Mouse (Mus musculus): ENCODE measurements around the gene Etfdh.

Gene Etfdh

DNA sequence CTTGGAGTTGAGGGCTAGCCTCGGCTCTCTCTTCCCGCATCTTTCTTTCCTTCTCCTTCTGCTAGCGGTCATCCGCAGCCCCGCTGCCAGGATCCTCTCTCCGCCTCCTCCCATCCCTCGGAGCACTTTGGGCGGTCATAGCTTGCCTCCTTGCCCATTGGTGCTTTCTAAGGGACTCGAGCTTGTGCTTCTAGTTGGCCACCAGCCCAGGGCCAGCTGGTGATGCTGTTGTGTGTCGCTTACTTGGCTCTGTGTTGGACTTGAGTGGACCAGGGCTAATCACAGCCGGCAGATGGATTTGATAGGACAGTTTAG is at the start of gene Etfdh:
Etfdh (minus strand) TSS at position 85 of the 315 bp plus-strand sequence.
- 2% methylated on average over 11 of the region's 11 CpGs for WGBS

DNA sequence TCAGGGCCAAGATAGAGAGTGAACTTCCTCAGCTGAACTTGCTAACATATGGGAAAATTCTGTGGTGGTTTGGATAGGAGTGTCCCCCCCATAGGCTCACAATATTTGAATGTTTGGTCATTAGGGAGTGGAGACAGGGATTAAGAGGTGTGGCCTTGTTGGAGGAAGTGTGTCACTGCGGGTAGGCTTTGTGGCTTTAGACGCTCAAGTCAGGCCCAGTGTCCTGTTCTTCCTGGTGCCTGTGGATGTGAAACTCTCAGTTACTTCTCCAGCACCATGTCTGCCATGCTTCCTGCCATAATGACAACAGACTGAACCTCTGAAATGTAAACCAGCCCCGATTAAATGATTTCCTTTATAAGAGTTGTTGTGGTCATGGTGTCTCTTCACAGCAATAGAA is 47.1 kb upstream of the Etfdh start:
- 87% methylated on average over 3 of the region's 3 CpGs for WGBS

DNA sequence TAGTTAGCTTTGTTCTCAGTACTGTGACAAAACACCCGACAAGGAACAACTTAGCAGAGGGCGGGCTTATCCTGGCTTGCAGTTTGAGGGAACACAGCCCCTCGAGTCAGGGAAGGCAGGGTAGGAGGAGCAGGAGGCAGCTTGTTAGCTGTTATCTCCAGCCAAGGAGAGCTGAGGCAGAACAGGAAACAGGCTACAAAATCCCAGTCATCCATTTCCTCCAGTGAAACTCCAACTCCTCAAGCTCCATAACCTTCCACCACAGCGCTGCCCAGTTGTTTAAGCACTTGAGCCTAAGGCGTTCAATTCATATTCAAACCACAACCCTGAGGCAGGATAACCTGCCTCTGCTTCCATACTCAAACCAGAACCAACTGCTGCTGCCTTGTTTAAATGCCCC is 45.3 kb upstream of the Etfdh start:
- 88% methylated on average over 5 of the region's 5 CpGs for WGBS

DNA sequence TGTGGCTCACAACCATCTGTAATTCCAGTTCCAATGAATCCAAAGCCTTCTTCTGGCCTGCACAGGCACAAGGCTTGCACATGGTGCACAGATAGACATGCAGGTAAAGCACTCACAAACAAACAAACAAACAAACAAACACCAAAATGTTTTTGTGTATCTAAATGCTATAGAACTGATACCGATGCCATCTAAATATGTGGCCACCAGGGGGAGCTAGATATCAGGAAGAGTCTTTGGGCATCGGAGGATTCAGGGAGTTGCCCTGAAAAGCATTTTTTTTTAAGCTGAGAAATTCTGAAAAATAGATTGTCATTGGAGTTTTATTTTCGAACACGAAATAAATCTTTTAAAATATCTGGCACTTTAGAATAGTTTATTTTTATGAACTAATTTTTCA is 43.8 kb upstream of the Etfdh start:
- 8% methylated on average over 4 of the region's 4 CpGs for WGBS

DNA sequence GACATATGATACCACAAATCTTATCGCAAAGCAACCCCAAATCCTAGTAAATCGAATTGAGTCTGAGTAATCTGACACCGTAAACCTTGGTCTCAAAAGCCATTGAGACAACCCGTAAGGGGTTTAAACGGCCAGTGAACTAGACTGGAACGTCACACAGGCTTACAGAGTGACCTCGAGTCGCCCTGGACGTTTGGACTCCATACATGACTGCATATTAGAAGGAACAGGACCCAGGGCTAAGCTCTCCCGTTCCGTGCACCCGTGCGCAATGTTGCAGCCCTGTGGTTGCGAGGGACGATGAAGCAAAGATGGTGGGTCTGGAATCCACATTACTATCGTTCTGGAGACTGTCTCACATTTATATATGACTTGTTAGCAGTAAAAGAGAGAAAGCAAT is 42.9 kb upstream of the Etfdh start:
- 86% methylated on average over 16 of the region's 16 CpGs for WGBS

DNA sequence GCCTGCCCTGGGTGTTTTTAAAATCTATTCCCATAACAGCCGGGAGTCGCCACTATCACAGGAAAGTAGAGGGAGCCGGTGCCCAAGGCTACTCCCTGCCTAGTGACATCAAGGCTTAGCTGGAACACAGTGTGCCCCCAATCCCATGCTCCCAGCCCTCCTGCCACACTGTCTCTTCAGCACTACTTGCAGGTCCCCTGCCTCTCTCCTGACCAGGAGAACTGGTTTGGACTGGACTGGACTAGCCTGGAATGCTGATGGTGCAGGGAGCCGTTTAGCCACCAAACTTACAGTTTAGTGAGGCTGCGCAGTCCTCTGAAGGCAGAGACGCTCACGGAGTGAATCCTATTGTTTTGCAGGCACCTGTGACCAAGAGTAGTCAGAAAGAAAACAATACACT is 41.3 kb upstream of the Etfdh start:
- 86% methylated on average over 7 of the region's 7 CpGs for WGBS

DNA sequence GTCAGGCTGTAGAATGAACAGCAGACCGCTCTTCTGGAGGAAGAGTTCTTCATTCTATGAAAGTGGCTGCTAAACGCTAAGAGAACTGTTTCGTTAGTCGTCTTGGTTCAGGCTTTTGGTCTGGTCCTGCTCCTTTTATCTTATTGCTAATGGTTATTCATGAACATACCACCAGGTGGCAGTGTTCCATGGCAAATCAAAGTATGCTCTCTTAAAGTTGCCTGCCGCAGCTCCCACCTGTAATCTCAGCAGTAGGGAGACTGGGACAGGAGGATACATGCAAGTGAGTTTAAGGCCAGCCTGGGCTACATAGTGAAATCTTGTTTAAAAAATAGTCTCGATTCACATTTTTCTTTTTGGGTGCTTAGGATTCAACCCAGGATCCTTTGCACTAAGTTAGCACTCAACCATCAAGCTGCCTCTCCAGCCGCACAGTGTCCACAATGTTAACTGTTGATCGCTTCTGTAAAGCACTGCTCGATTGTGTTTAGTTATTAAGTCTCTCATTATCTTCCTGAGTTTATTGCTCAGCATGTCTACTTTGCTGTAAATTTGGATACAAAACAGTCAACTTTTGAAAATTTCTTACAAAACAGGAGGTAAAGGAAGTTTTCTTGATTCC is 35.6 kb upstream of the Etfdh start:
- 34% methylated on average over 9 of the region's 9 CpGs for WGBS

DNA sequence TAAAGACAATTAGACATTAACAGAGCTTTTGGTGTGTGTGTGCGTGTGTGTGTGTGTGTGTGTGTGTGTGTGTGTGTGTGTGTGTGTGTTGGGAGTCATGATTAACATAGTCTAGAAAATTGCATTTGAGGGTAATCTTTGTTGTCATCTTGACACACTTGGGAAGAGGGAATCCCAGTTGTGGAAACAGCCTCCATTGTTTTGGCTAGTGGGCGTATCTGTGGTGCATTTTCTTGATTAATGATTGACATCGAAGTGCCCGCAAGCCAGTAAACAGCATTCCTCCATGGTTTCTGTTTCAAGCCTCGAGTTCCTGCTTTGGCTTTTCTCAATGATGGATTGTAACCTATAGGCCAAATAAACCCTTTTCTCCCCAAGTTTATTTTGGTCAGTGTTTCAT is 27.4 kb upstream of the Etfdh start:
- WGBS = 73% methylated on average over 5 of the region's 5 CpGs

DNA sequence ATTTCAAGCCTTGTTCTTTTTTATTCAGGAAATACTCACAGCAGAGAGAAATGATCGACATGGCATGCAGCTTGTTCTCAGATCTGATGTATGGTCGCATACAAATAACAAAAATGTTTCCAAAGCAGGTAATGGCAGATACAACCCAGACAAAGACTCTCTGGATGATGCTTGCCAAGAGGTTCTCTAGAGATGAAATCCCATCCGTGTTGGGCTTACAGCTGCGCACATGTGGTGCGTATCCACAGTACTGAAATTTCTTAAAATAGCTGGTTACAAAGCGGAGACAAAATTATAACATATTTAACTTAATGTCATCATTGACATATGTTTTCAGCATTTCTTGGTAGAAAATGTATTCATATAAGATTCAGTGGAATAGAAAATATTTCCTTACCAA is 22.8 kb upstream of the Etfdh start:
- 68% methylated on average over 6 of the region's 6 CpGs for WGBS

DNA sequence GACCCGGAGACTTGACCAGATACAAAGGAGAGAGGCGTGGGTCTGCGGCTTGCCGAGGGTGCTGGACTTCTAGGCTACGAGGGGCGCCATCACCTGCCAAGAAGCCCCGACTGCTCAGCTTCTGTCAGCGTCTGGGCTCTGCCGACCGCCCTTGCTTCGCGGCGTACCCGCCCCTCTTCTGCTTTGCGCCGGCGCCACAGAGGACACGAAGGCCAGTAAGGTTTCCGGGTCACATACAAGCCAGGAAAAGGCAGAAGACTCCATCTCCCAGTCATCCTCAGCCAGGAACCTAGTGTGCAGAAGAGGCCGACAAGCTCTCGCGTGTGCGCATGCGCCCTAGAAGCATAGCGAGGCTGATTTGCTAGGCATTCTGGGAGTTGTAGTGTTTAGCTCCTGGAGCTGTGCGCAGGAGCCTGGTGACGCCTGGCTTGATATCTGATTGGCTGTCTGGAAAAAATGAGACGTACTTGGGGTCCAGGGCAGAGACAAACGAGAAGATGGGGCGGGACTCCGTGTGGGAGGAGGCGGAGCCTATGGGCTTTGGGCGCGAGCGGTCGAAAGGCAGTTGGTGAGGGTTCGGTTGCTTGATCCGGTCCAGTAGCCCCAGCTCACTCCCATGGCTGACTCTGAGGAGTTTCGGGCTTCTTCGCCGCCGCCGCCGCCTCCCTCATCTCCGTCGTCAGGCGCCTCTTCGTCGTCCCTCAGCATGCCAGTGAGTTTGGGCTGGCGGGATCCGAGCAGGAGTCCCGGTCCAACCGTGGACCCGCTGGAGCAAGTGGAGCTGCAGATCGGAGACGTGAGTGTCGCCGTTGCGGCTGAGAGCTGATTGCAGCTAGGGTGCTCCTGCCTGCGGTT is 512 bp downstream of the Etfdh start, which contains the start of gene 4930579G24Rik:
4930579G24Rik (plus strand) TSS at position 519 of the 855 bp plus-strand sequence.
- under 1% methylated on average over 60 of the region's 60 CpGs for WGBS

DNA sequence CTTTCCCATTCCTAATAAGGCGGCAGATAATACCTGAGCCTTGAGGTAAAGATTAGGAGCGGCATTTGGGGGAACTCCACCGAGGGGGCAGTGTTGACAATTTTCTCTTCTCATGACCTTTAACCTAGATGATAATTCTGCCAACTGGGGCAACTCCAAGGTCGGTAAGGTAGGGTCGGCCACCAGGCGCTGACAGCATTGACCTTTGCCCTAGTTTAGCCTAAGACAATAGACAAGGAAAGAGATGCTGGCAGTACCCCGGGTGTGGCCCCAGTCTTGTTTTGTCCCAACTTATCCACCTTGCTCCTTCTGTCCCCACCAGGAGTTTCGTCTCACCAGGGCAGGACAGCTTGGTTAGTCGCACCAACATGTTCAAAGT is 1.1 kb downstream of the Etfdh start:
- under 1% methylated on average over 9 of the region's 9 CpGs for WGBS

DNA sequence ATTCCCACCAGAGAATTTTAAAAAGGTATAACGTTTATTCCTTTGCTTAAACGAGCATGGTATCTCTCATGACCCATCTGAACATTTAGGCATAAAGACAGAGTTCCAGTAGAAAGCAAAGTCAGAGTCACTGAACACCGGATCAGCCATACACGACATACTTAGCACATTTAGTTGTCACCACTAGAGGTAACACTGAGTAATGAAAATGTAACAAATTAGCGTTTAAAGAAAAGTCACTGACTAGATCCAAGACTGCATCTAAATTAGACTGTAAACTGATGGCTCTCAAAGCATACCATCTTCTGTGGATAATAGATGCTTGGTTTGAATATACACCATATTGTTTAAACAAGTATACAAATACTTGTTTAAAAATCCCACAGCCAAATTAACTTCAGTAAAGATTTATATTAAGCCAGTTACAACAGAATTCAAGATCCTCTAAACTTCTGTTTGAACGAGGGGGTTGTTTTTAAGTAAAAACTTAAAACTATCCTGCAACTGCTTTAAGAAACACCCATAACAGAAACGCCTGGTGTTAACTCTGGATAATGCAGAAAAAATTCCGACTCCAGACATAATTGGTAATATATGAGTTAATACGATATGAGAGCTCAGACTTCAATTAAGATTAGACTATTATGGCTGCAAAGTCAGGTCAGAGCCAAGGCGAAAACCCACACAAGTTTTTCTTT is 1.7 kb downstream of the Etfdh start:
- WGBS = 11% methylated on average over 10 of the region's 10 CpGs

DNA sequence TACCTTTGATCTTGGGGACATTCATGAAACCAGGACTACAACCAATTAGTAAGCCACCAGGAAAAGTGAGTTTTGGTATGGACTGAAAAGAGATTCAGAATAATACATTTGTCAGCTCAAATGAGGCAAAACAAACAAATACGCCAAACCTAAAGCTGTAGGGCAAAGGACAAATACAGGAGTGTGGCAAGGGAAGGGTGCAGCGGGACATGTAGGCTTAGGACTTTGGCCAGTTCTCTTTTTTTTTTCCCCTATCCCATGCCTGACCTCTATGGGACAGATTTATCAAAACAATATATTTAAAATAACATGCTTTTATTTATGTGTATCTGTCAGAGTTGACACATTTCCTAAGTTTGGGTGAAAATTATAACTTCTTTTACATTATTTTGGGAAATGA is 19.4 kb downstream of the Etfdh start:
- WGBS = 89% methylated on average over 2 of the region's 2 CpGs

DNA sequence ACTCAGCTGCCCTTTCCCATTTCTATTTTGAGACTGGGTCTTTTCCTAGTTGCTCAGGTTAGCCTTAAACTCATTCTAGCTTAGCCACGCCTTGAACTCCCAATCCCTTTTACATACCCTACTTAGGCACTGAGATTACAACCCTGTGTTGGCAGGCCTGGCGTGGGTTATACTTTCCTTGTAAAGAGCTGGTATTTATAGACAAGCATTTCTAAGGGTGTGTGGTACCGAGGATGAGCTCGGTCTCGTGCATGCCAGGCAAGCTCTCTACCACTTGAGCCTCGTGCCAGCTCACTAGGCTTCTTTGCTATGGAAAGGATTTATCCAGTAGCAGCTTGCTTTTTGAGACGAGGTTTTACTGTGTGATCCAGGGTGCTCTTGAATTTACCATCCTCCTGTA is 33.8 kb downstream of the Etfdh start:
- 56% methylated on average over 7 of the region's 7 CpGs for WGBS

DNA sequence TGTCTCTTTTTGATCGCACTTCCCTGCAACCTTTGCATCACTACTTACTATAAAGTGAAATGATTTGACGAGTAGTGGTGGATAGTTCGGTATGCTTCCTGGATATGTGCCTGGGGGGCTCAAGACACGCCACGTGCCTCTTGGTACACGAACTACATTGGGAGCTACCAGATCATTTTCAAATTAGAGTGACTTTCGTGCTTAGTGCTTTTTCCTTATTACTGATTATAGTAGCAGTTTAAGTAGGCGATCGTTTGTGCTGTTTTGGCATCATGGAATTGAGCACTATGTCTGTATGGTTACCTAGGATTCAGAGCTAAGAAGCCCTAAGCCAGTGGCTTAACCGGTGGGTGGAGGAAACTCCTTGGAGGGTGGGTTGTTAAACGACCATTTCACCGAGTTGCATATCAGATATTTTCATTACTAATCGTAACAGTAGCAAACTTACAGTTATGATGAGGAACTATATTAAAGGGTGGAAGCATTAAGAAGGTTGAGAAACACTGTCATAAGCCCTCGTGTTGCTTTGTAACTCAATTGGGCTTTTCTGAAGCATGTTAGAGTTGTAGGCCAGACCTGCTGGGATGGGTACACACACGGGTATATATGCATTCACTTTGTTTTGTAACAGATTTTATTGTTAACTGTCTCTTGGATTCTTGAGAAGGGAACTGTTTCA is 37.4 kb downstream of the Etfdh start:
- 3% methylated on average over 15 of the region's 15 CpGs for WGBS

DNA sequence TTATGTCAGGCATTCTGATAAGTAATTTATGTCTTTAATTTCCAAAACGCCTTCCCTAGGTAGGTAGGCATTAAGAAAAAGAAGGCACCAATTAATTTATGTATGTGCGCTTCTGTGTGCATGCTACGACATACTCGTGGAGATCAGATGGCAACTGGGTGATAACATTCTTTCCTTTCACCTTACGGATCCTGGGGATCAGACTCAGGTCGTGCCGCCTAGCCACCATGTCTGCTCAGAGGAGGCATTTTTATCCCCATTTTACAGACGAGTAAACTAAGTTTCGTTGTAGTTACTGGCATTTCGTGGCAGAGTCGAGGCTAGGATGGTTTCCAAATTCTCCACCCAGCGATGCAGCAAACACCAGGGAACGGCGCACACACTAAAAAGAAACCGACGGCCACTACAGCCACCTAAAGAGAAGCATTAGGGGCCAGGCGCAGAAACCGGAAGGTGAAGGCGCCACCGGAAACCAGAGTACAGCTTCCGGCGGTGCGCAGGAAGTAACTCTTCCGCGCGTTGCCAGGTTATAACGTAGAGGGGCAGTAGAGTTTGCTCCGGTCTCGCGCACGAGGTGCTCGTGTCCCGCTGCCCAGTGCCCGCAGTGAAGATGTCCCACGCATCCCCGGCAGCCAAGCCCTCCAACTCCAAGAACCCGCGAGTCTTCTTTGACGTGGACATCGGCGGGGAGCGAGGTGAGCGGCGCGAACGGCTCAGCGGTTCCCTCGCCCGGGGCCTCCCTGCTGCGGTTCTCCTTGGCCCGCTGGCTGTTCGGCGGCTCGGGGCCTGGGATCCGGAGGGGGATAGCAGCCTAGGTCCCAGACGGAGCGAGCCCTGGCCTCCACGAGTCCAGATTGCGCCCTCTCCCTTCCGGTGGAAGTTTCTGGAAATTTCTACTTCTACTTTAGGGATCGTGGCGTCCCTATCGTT is 38.2 kb downstream of the Etfdh start, which contains the start of gene Ppid:
Ppid (plus strand) TSS at position 480 of the 930 bp plus-strand sequence.
- 4% methylated on average over 63 of the region's 63 CpGs for WGBS

DNA sequence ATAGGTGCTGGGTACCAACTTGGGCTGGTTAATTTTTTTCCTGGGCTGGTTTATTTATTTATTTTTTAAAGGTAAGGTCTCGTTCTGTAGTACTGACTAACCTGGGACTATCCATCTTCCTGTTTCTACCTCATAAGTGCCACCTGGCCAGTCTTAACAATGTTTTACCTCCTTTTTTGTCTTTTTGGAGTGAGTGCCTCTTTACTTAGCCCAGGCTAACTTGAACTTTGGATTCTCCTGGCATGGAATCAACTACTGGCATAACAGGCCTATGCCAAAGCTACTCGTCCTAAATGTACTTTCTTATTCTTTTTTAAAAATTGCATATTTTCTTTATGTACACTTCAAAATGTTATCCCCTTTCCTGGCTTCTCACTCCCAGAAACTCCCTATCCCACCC is 39.6 kb downstream of the Etfdh start:
- WGBS = 79% methylated on average over 2 of the region's 2 CpGs

DNA sequence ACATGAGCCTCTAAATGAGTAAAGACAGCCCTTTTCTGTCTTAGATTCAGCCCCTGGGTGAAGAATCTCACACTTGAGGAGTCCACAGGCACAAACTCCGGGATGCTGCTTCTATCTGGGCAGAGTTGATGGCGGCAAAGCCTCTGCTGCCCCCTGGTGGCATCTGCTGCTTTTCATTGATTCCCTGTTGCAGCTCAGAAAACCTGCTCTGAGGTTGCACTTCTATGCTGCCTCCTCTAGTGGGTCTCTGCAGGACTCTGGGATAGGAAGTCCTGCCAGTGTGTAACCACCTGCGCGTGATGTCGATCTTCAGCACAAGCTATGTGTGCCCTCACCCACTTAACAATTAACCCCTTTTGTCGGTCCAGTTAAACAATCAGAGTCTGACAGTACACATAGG is 42.5 kb downstream of the Etfdh start:
- WGBS = 2% methylated on average over 6 of the region's 6 CpGs

DNA sequence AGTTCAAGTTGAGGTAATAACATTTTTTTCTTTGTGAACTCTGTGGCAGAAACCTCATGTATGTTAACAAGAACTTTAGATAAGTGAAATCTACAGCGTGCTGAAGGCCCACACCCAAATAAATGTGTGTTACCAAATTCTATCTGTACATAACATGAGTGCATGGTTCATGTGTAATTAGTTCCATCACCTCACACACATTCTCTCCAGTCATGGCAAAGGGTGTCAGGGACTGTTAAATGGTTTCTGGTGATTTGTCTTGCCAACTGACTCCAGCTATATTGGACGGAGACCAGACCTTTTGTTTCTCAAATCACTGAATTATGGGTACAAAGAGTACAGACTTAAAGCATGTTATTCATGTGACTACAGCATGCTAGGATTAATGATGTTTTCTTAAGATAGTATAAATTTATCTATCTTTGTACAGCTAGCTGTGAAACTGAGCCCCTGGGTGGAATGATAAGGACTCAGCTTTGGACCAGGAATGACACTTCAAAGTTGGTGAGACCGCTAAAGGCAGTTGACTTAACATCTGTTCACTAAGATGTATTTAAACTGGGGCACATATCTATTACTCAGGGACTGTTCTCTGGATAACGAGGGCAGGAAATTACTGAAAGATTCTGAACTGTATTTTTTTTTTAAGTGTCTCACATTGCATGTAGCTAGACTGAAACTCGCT is 49.3 kb downstream of the Etfdh start:
- WGBS = 86% methylated on average over 5 of the region's 5 CpGs

DNA sequence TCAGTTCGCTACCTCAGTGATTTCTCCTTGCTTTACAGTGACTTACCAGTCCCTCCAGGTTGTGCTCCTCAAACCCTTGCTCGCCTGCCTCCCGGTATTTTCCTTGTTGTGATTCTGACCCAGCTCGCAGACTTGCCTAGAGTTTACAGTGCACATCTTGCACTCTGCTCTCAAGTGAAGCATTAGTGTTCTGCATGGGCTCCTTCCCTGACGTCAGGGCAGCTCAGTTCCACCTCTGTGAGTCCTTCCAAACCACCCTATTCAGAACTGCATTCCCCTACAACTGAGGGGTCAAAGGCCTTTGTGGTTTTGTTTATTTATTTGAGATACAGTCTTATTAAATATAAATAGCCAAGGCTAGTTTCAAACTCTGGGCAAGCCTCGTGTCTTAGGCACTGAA is 51.1 kb downstream of the Etfdh start:
- WGBS = 87% methylated on average over 6 of the region's 6 CpGs

DNA sequence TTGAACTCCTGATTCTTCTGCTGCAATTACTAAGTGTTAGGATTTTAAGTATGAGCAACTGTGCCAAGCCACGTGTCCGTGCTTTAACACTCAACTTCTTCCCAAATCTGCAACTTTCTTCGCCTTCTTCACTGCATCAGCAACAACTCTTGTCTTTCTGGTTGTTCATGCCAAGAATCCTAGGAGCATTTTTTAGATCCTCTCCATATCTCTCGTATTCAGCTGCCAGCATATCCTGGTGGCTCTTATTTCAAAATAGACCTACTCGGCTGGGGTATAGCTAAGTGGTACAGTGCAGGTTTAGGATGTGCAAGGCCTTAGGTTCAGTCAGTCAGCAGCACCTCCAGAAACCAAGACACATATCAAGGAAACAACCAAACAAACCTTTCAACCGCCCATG is 51.7 kb downstream of the Etfdh start:
- 67% methylated on average over 6 of the region's 6 CpGs for WGBS

All from cerebral cortex, adult 2 months (tissue).